Mouse (Mus musculus): ENCODE measurements around the gene Pde4d. TPM values are rescaled to one million over a fixed set of nuclear protein-coding genes. Genes with fewer than 3 reads are reported as not detected.

Pde4d gene
- polyA plus RNA-seq, 1 experiment from 2014 or later: 14.6 TPM

GRCm38 (mm10) chr13:109212788-109213473 lies 763.2 kb downstream of the Pde4d start:
- 26% methylated on average over 13 of the region's 13 CpGs for WGBS
- H3K27me3 ChIP-seq (ENCODE audit: control insufficient read depth, insufficient read depth, low read length): no peaks in the 10 kb centered on the region
- ATAC-seq (replicated peaks; ENCODE audit: insufficient number of reproducible peaks, low FRiP score, low TSS enrichment, low read depth) (no peak; the same call in 1 of the 2 replicates), DNase-seq (ENCODE audit: low spot score) (peak; percentile 68)
- H3K9me3 ChIP-seq (replicated peaks; ENCODE audit: control insufficient read depth, low read length): no peaks in the 10 kb centered on the region
- H3K27ac ChIP-seq (replicated peaks; ENCODE audit: low read depth, low read length): no peak overlapping the region
- 0 out of 2 replicates have a peak overlapping the region, but pooled peaks have one; percentile 1 for H3K4me2 ChIP-seq (ENCODE audit: low read depth, low read length)
- no peaks in the 10 kb centered on the region for H3K4me1 ChIP-seq (ENCODE audit: control insufficient read depth, insufficient read depth, low read length)
- no peak overlapping the region for H3K9ac ChIP-seq (replicated peaks; ENCODE audit: low read length)
- H3K36me3 ChIP-seq (replicated peaks; ENCODE audit: control insufficient read depth, insufficient read depth, low read depth, low read length): no peaks in the 10 kb centered on the region
- H3K4me3 ChIP-seq (ENCODE audit: low read depth, low read length): no peak overlapping the region

- no peaks in the 10 kb centered on the region for H3K36me3 ChIP-seq (replicated peaks; ENCODE audit: control insufficient read depth, insufficient read depth, low read depth, low read length)
- DNase-seq (ENCODE audit: low spot score) (no peak), ATAC-seq (replicated peaks; ENCODE audit: insufficient number of reproducible peaks, low FRiP score, low TSS enrichment, low read depth) (no peak)
- H3K4me1 ChIP-seq (ENCODE audit: control insufficient read depth, insufficient read depth, low read length): no peaks in the 10 kb centered on the region
- no peak overlapping the region for H3K4me3 ChIP-seq (ENCODE audit: low read depth, low read length)
- 87% methylated on average over 8 of the region's 8 CpGs for WGBS
- H3K4me2 ChIP-seq (ENCODE audit: low read depth, low read length): no peak overlapping the region
- H3K27ac ChIP-seq (replicated peaks; ENCODE audit: low read depth, low read length): no peak overlapping the region
- no peaks in the 10 kb centered on the region for H3K9me3 ChIP-seq (replicated peaks; ENCODE audit: control insufficient read depth, low read length)
- no peak overlapping the region for H3K9ac ChIP-seq (replicated peaks; ENCODE audit: low read length)
- no peaks in the 10 kb centered on the region for H3K27me3 ChIP-seq (ENCODE audit: control insufficient read depth, insufficient read depth, low read length)
These were observed 769.4 kb downstream of the Pde4d start for GRCm38 (mm10) chr13:109219019-109219725.

GRCm38 (mm10) chr13:109228967-109229617 lies 779.3 kb downstream of the Pde4d start:
- ATAC-seq (replicated peaks; ENCODE audit: insufficient number of reproducible peaks, low FRiP score, low TSS enrichment, low read depth) (peak; percentile 70; the same call in 1 of the 2 replicates), DNase-seq (ENCODE audit: low spot score) (peak; percentile 76)
- peak overlapping the region; percentile 7; the same call in 1 of the 2 replicates for H3K4me2 ChIP-seq (ENCODE audit: low read depth, low read length)

GRCm38 (mm10) chr13:109229618-109230334 lies 780.0 kb downstream of the Pde4d start:
- WGBS: 58% methylated on average over 17 of the region's 17 CpGs

More at GRCm38 (mm10) chr13:109228967-109229617, 779.3 kb downstream of the Pde4d start:
- no peak overlapping the region for H3K4me3 ChIP-seq (ENCODE audit: low read depth, low read length)
- H3K9ac ChIP-seq (replicated peaks; ENCODE audit: low read length): no peak overlapping the region
- no peaks in the 10 kb centered on the region for H3K36me3 ChIP-seq (replicated peaks; ENCODE audit: control insufficient read depth, insufficient read depth, low read depth, low read length)
- H3K27ac ChIP-seq (replicated peaks; ENCODE audit: low read depth, low read length): no peak overlapping the region
- no peaks in the 10 kb centered on the region for H3K27me3 ChIP-seq (ENCODE audit: control insufficient read depth, insufficient read depth, low read length)
- H3K4me1 ChIP-seq (ENCODE audit: control insufficient read depth, insufficient read depth, low read length): no peaks in the 10 kb centered on the region
- no peaks in the 10 kb centered on the region for H3K9me3 ChIP-seq (replicated peaks; ENCODE audit: control insufficient read depth, low read length)
- WGBS: 30% methylated on average over 8 of the region's 8 CpGs

GRCm38 (mm10) chr13:109230335-109230987 lies 780.7 kb downstream of the Pde4d start:
- no peak overlapping the region for H3K9ac ChIP-seq (replicated peaks; ENCODE audit: low read length)
- H3K27ac ChIP-seq (replicated peaks; ENCODE audit: low read depth, low read length): no peak overlapping the region

More at GRCm38 (mm10) chr13:109229618-109230334, 780.0 kb downstream of the Pde4d start:
- Histone ChIP-seq H3K9ac (replicated peaks; ENCODE audit: low read length) (no peak overlapping the region), H3K4me3 (ENCODE audit: low read depth, low read length) (no peak overlapping the region), H3K27ac (replicated peaks; ENCODE audit: low read depth, low read length) (no peak overlapping the region), H3K9me3 (replicated peaks; ENCODE audit: control insufficient read depth, low read length) (no peaks in the 10 kb centered on the region), H3K4me2 (ENCODE audit: low read depth, low read length) (peak overlapping the region; percentile 7; the same call in 1 of the 2 replicates), H3K36me3 (replicated peaks; ENCODE audit: control insufficient read depth, insufficient read depth, low read depth, low read length) (no peaks in the 10 kb centered on the region), H3K27me3 (ENCODE audit: control insufficient read depth, insufficient read depth, low read length) (no peaks in the 10 kb centered on the region), H3K4me1 (ENCODE audit: control insufficient read depth, insufficient read depth, low read length) (no peaks in the 10 kb centered on the region)
- no peak for DNase-seq (ENCODE audit: low spot score)
- ATAC-seq (replicated peaks; ENCODE audit: insufficient number of reproducible peaks, low FRiP score, low TSS enrichment, low read depth): no peak

GRCm38 (mm10) chr13:109231848-109232460 lies 782.2 kb downstream of the Pde4d start:
- 74% methylated on average over 18 of the region's 18 CpGs for whole genome bisulfite sequencing

More at GRCm38 (mm10) chr13:109230335-109230987, 780.7 kb downstream of the Pde4d start:
- DNase-seq (ENCODE audit: low spot score) (no peak), ATAC-seq (replicated peaks; ENCODE audit: insufficient number of reproducible peaks, low FRiP score, low TSS enrichment, low read depth) (no peak)
- no peaks in the 10 kb centered on the region for H3K9me3 ChIP-seq (replicated peaks; ENCODE audit: control insufficient read depth, low read length)
- no peaks in the 10 kb centered on the region for H3K27me3 ChIP-seq (ENCODE audit: control insufficient read depth, insufficient read depth, low read length)
- H3K4me1 ChIP-seq (ENCODE audit: control insufficient read depth, insufficient read depth, low read length): no peaks in the 10 kb centered on the region
- H3K4me2 ChIP-seq (ENCODE audit: low read depth, low read length): no peak overlapping the region
- WGBS: 60% methylated on average over 13 of the region's 13 CpGs
- no peaks in the 10 kb centered on the region for H3K36me3 ChIP-seq (replicated peaks; ENCODE audit: control insufficient read depth, insufficient read depth, low read depth, low read length)
- no peak overlapping the region for H3K4me3 ChIP-seq (ENCODE audit: low read depth, low read length)

GRCm38 (mm10) chr13:109232531-109232930 lies 782.8 kb downstream of the Pde4d start:
- Histone ChIP-seq H3K4me1 (ENCODE audit: control insufficient read depth, insufficient read depth, low read length) (no peaks in the 10 kb centered on the region), H3K4me3 (ENCODE audit: low read depth, low read length) (no peak overlapping the region), H3K27me3 (ENCODE audit: control insufficient read depth, insufficient read depth, low read length) (no peaks in the 10 kb centered on the region), H3K27ac (replicated peaks; ENCODE audit: low read depth, low read length) (no peak overlapping the region), H3K36me3 (replicated peaks; ENCODE audit: control insufficient read depth, insufficient read depth, low read depth, low read length) (no peaks in the 10 kb centered on the region), H3K4me2 (ENCODE audit: low read depth, low read length) (no peak overlapping the region), H3K9me3 (replicated peaks; ENCODE audit: control insufficient read depth, low read length) (no peaks in the 10 kb centered on the region), H3K9ac (replicated peaks; ENCODE audit: low read length) (no peak overlapping the region)
- DNase-seq (ENCODE audit: low spot score) (no peak), ATAC-seq (replicated peaks; ENCODE audit: insufficient number of reproducible peaks, low FRiP score, low TSS enrichment, low read depth) (no peak)
- WGBS: 60% methylated on average over 5 of the region's 5 CpGs

More at GRCm38 (mm10) chr13:109231848-109232460, 782.2 kb downstream of the Pde4d start:
- ATAC-seq (replicated peaks; ENCODE audit: insufficient number of reproducible peaks, low FRiP score, low TSS enrichment, low read depth) (no peak), DNase-seq (ENCODE audit: low spot score) (no peak)
- Histone ChIP-seq H3K4me1 (ENCODE audit: control insufficient read depth, insufficient read depth, low read length) (no peaks in the 10 kb centered on the region), H3K4me3 (ENCODE audit: low read depth, low read length) (no peak overlapping the region), H3K27me3 (ENCODE audit: control insufficient read depth, insufficient read depth, low read length) (no peaks in the 10 kb centered on the region), H3K9ac (replicated peaks; ENCODE audit: low read length) (no peak overlapping the region), H3K9me3 (replicated peaks; ENCODE audit: control insufficient read depth, low read length) (no peaks in the 10 kb centered on the region), H3K27ac (replicated peaks; ENCODE audit: low read depth, low read length) (no peak overlapping the region), H3K36me3 (replicated peaks; ENCODE audit: control insufficient read depth, insufficient read depth, low read depth, low read length) (no peaks in the 10 kb centered on the region), H3K4me2 (ENCODE audit: low read depth, low read length) (no peak overlapping the region)

Data from embryonic facial prominence, embryonic 11.5 days (tissue).